Mouse (Mus musculus) heart, postnatal 4 days (tissue): Measurements from ENCODE around the gene Slc23a2. TPM values are rescaled to one million over a fixed set of nuclear protein-coding genes. Genes with fewer than 3 reads are reported as not detected.

Experiments used
- DNase-seq: peaks from one replicate; pipeline ENCODE4 v3.0.0; 2021
- total RNA-seq, 2 experiments: library from RNA; stranded (reverse); gene quantifications; 2 replicates each; pipeline ENCODE4 v1.2.3; 2021

Gene Slc23a2
- total RNA-seq, result 10 to 100 TPM; 20.3 to 22.8 TPM

DNA sequence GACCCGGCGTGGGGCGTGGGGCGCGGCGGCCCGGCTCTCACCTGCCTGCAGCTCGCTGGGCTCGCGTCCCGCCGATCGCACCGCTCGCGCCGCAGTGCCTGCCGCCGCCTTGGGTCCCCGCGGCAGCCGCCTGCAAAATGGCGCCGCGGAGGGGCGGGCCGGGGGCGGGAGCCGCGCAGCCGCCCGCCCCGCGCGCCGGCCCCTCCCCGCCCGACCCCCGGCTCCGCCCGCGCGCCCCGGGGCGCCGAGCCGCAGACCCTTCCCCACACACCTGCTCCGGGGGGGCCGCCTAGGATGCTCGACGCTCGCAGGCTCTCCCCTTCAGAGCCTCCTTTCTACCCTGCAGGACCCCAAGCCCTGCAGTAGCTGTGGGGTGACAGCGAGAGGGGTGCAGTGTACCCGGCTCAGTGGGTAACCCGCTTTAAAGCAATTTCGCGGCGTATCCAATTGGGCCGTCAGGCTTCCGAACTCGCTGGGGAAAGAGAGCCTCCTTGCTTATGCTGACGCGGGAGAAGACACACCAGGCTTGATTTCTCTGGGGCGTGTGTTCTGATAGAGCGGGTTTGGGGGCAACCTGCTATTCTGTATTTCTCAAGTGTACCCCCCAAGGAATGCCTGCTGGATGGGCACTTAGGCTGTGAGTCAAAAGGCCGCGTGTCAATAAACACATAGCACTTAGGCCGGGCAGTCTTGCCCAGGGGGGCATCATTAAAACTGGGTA is at the start of gene Slc23a2:
Gene Slc23a2 (minus strand): TSS at position 138 of the 721 bp plus-strand sequence.
- peak; percentile 59 for DNase-seq

DNA sequence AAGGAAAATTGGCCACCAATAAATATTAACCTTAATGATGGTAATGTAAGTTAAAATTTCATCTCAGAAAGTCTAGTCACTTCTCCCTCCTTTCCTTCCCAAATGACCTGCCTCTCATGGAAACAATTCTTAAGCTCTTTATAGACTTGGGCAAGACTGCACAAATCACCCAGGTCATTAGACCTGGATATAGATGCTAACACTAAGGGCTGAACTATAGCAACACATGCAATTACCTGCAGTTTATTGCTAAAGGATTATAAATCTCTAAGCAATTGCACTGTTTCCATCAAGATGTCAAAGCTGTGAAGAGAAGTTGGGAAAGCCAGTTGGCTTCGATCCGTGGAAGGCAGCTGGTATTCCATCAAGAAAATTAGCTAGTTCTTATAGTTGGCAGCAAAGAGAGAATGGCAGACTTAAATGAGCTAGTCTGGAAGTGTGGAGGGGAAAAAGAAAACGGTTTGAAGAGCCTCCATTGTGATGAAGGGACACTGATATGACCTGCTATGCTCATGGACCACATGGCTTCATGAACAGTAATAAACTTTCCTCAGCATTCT is 45.8 kb upstream of the Slc23a2 start:
- DNase-seq, result no peak

DNA sequence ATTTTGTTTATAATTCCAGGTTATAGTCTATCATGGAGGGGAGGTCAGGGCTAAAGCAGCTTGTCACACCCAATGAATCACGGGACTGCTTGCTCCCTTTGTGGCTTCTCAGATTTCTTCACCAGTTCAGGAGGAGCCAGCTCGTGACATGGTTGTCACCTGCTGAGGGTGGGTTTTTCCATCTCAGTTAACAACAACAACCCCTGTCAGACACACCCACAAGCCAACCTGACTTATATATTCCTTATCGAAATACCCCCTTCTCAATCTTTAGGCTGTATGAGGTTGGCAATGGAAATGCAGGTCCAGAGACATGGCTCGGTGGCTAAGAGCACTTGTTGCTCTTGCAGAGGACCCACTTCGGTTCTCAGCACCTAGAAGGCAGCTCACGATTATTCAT is 39.0 kb upstream of the Slc23a2 start:
- DNase-seq, result no peak

- no peak for DNase-seq
Measured at GRCm38 (mm10) chr2:132180463-132181205, 35.7 kb upstream of the Slc23a2 start.

GRCm38 (mm10) chr2:132179371-132179770 is 34.5 kb upstream of the Slc23a2 start:
- DNase-seq, result no peak

GRCm38 (mm10) chr2:132177406-132177805 is 32.5 kb upstream of the Slc23a2 start:
- no peak for DNase-seq

DNA sequence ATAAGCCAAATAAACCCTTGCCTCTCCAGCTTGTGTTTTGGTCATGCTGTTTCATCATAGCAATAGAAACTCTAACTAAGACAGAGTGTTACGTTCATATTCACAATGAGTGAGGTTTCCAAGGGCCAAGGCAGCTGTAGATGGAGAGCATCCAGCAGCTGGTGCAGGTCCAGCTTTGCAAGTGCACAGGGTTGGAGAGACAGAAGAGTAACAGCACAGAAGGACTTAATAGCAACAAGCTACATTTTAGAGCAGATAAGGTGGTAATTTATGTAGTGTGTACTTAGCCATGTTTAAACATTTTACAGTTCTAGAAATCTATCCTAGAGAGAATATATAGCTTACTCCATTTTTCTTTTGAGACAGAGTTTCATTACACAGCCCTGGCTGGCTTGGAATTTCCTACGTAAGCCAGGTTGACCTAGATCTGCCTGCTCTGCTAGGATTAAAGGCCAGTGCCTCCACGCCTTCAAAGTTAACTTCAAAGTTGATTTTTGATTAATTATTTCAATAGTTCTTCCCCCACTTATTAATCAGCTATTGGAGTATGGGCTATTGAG is 31.5 kb upstream of the Slc23a2 start:
- no peak for DNase-seq

DNA sequence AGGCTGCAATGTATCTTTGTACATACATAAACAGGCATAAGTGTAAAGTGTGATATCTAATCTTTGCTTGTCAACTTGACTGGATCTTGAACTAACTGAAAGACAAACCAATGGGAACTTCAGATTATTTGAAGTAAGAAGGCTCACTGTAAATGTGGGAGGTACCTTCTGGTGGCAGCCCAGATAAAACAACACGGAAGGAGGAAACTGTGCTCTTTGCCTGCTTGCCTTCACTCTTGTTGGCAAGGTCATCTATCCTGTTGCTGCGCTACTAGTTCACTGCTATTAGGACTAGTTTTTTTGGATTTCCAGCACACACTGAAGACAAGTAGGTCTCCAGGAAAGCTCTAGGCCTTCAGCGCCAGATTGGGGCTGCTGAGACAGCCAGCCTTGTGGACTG is 29.1 kb upstream of the Slc23a2 start:
- DNase-seq, result no peak

DNA sequence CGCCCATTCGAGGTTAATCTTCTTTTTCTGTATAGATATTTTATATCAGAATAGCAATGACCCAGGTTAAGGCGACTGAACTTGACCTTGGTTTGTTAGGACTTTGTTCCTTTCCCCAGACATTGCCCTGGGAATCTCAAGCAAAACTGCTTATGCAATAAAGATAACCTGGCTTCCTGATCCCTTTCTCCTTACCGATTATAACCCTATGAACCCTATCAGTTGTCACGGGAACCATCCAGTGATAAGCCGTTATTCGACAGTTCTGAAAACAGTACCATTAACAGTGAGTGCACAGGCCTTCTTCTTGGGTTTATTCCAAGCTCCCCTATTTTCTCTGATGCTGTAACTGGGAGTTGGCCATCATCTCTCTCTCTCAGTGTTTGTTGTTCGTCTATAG is 27.0 kb upstream of the Slc23a2 start:
- DNase-seq, result no peak

- no peak for DNase-seq
Measured at GRCm38 (mm10) chr2:132169150-132169549, 24.2 kb upstream of the Slc23a2 start.

DNA sequence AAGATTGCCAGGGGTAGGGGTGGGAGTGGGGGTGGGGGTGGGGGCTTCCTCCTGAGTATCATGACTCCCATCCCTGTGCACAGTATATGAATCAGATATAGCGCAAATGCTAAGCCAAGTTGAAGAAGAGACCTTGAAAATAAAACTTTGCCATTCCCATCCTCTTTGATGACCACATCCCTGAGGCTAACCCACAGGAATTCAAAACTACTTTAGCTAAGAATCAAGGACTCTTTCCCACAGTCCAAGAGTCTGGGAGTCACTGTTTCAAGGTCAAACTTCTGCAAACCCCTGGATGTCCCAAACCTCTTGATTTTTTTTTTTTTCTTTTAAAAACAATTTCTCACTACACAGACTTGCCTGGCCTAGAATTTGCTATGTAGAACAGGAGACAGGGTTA is 18.7 kb upstream of the Slc23a2 start:
- DNase-seq, result no peak

GRCm38 (mm10) chr2:132157482-132157881 is 12.6 kb upstream of the Slc23a2 start:
- no peak for DNase-seq

- no peak for DNase-seq
Measured at GRCm38 (mm10) chr2:132152670-132153069, 7.8 kb upstream of the Slc23a2 start.

DNA sequence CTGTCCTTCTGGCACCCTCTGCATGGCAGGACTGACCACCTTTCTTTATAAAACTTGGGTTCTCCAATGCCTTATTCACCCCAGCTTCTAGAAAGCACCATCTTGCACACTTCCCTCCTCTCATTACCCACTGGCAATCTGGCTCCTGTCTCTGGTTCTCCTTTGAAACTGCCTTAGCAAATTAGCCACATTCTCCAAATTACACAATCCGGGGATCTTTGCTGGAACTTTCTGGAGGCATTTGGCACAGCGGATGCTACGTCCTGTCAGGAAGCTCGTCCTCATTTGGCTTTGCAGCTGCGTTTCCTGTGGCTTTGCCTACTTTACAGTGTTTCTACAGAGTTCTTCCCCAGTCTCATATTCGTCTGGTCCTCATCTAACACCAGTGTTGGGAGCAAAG is 6.7 kb upstream of the Slc23a2 start:
- no peak for DNase-seq

DNA sequence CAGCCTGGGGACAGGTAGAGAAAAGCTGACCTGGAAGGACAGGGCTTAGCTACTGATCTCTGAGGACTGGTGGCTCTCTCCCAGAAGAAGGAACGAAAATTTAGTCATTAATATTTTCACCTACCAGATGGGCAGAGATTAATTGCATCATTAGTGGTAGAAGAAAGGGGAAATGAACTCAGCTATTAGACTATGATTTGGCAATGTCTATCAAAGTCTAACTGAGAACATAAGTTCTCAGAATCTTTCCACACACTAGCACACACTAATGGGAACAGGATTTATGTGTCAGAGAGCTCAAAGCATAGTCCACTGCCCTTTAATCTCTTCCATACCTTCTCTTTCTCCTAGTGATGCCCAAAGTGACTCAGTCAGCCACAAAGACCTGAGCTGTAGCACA is 6.0 kb upstream of the Slc23a2 start:
- no peak for DNase-seq

DNA sequence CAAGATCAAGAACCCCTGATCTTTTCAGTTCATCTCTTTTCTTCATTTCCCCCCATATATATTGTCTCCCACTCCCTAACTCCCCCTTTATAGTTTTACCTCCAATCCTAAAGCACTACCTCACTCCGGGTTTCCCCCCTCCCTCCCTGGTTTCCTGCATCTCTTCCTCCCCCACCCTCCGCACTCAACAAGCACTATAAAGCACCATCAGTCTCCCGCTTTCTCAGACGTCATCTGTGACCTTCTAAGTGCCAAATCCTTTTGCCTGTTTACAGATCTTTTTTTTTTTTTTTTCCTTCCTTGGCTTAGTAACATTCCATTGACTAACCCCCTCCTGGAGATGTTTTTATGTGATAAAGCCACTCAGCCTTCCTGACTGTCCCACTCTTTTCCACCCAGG is 1.6 kb upstream of the Slc23a2 start:
- DNase-seq, result no peak

- DNase-seq, result peak; percentile 20
Measured at GRCm38 (mm10) chr2:132143943-132144927, 673 bp downstream of the Slc23a2 start.

GRCm38 (mm10) chr2:132142606-132143005 is 2.3 kb downstream of the Slc23a2 start:
- DNase-seq, result no peak

- DNase-seq, result no peak
Measured at GRCm38 (mm10) chr2:132140536-132140935, 4.4 kb downstream of the Slc23a2 start.

DNA sequence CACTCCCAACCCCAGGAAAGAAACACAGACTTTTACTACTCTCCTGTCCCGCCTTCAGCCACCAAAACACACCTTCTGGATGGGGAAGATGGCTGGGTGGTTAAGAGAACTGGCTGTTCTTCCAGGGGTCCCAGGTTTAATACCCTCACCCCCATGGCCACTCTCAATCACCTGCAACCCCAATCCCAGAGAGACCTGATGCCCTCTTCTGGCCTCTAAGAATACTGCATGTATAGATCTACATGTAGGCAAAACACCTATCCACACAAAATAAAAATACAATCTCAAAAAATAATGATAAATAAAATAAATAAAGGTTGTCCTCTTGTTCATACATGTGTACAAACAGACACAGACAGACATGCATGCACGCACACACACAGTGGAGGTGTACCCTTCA is 5.8 kb downstream of the Slc23a2 start:
- DNase-seq, result no peak

GRCm38 (mm10) chr2:132135876-132136637 is 8.9 kb downstream of the Slc23a2 start:
- DNase-seq, result peak; percentile 30
